Mouse (Mus musculus) heart, postnatal 36 days (tissue): ENCODE results near the gene 4930404N11Rik. TPM values are rescaled to one million over a fixed set of nuclear protein-coding genes. Genes with fewer than 3 reads are reported as not detected.

Experiments used
- DNase-seq, 2 experiments: peaks; one replicate each; pipeline ENCODE4 v3.0.0; 2021 to 2022
- intact Hi-C: fragments of 180-260 bp; cut with DNase I; formaldehyde crosslinking; loops from one replicate; pipeline ENCODE4 v1.15.1; 2025
- microRNA-seq, 2 experiments: library from miRNA; unstranded; fragments of <30 nt; microRNA quantifications; one replicate each; pipeline ENCODE4 v1.2.0; 2021; ENCODE audit warnings: borderline number of aligned reads in 2 of 2
- total RNA-seq, 2 experiments: library from RNA; stranded (reverse); gene quantifications; 2 replicates each; pipeline ENCODE4 v1.2.3; 2021

The 4930404N11Rik gene
- total RNA-seq, 2 experiments from 2014 or later: 0.31 to 0.81 TPM

- DNase-seq: no peak
- intact Hi-C loops: loop anchor here (2.0 kb wide), 1 partner anchor 26 kb away; the partner anchor contains the start of gene Pip5k1c
Measured at GRCm38 (mm10) chr10:81318589-81319329, 46.9 kb downstream of the 4930404N11Rik start.

- no peak for DNase-seq
- intact Hi-C loops: no loop called here
Measured at GRCm38 (mm10) chr10:81317273-81317672, 48.3 kb downstream of the 4930404N11Rik start.

GRCm38 (mm10) chr10:81316338-81317060, 49.1 kb downstream of the 4930404N11Rik start:
- intact Hi-C loops: no loop called here
- DNase-seq: no peak

GRCm38 (mm10) chr10:81315587-81315986, 50.0 kb downstream of the 4930404N11Rik start:
- DNase-seq: no peak
- intact Hi-C loops: no loop called here

GRCm38 (mm10) chr10:81314201-81314600, 51.4 kb downstream of the 4930404N11Rik start:
- no peak for DNase-seq
- intact Hi-C loops: no loop called here

- no peak for DNase-seq
- intact Hi-C loops: no loop called here
Measured at GRCm38 (mm10) chr10:81313581-81313980, 52.0 kb downstream of the 4930404N11Rik start.

Small RNAs within 50 kb of the gene (microRNA-seq; reads per million reads assigned to microRNA genes)
- 0.67 to 0.72 reads per million in 2 experiments for gene Mir6913

Other genes with a start within 250 kb of the 4930404N11Rik start
- gene Zbtb7a, start 230.6 kb downstream of the 4930404N11Rik start, total RNA-seq: 10 to 100 TPM; 37.9 to 39.5 TPM
- 10 to 100 TPM; 14.0 to 17.1 TPM for gene Pias4, start 197.9 kb downstream of the 4930404N11Rik start, total RNA-seq
- 1,000 to 10,000 TPM; 1,005 to 1,085 TPM for gene Eef2, start 189.2 kb downstream of the 4930404N11Rik start, total RNA-seq
- 10 to 100 TPM; 31.0 to 31.3 TPM for gene Dapk3, start 182.8 kb downstream of the 4930404N11Rik start, total RNA-seq
- gene 4930442H23Rik, start 182.0 kb downstream of the 4930404N11Rik start, total RNA-seq: not detected
- 1 to 10 TPM; 7.8 to 7.9 TPM for gene Nmrk2, start 163.8 kb downstream of the 4930404N11Rik start, total RNA-seq
- under 1 TPM in 1 of 2 experiments, not detected in 1; 0.11 TPM for gene Atcay, start 135.0 kb downstream of the 4930404N11Rik start, total RNA-seq
- gene Zfr2, start 132.7 kb downstream of the 4930404N11Rik start, total RNA-seq: 1 to 10 TPM; 2.5 to 3.6 TPM
- gene Matk, start 112.9 kb downstream of the 4930404N11Rik start, total RNA-seq: under 1 TPM; 0.39 to 0.41 TPM
- 10 to 100 TPM; 95.2 to 97.4 TPM for gene Mrpl54, start 98.9 kb downstream of the 4930404N11Rik start, total RNA-seq
- gene Apba3, start 98.9 kb downstream of the 4930404N11Rik start, total RNA-seq: 100 to 1,000 TPM; 102 to 108 TPM
- gene Tjp3, start 74.2 kb downstream of the 4930404N11Rik start, total RNA-seq: under 1 TPM in 1 of 2 experiments, not detected in 1; 0.19 TPM
- gene Pip5k1c, start 72.9 kb downstream of the 4930404N11Rik start, total RNA-seq: 10 to 100 TPM; 31.5 to 33.3 TPM
- gene Cactin, start 44.7 kb downstream of the 4930404N11Rik start, total RNA-seq: 10 to 100 TPM; 13.2 to 17.4 TPM
- 1 to 10 TPM; 5.0 to 5.4 TPM for gene Tbxa2r, start 37.1 kb downstream of the 4930404N11Rik start, total RNA-seq
- 1 to 10 TPM; 5.9 TPM for gene Gipc3, start 22.6 kb downstream of the 4930404N11Rik start, total RNA-seq
- 10 to 100 TPM; 60.4 to 67.1 TPM for gene Hmg20b, start 15.3 kb downstream of the 4930404N11Rik start, total RNA-seq
- 10 to 100 TPM; 11.7 to 12.5 TPM for gene Mfsd12, start 8.3 kb downstream of the 4930404N11Rik start, total RNA-seq
- gene Fzr1, start 12.7 kb upstream of the 4930404N11Rik start, total RNA-seq: 10 to 100 TPM; 27.8 to 29.4 TPM
- 10 to 100 TPM; 50.3 to 52.2 TPM for gene Dohh, start 18.6 kb upstream of the 4930404N11Rik start, total RNA-seq
- gene Gm48551, start 18.6 kb upstream of the 4930404N11Rik start, total RNA-seq: 1 to 10 TPM; 1.1 to 2.0 TPM
- under 1 TPM in 1 of 2 experiments, not detected in 1; 0.62 TPM for gene Gm48552, start 23.2 kb upstream of the 4930404N11Rik start, total RNA-seq
- 1 to 10 TPM; 2.2 to 2.4 TPM for gene Smim24, start 27.2 kb upstream of the 4930404N11Rik start, total RNA-seq
- gene Nfic, start 89.8 kb upstream of the 4930404N11Rik start, total RNA-seq: 100 to 1,000 TPM; 115 to 133 TPM
- gene Celf5, start 116.9 kb upstream of the 4930404N11Rik start, total RNA-seq: under 1 TPM in 1 of 2 experiments, not detected in 1; 0.24 TPM
- 10 to 100 TPM; 61.9 to 63.9 TPM for gene Ncln, start 130.6 kb upstream of the 4930404N11Rik start, total RNA-seq
- gene S1pr4, start 134.3 kb upstream of the 4930404N11Rik start, total RNA-seq: 1 to 10 TPM in 1 of 2 experiments, under 1 TPM in 1; 0.61 to 1.3 TPM
- gene Gna15, start 158.4 kb upstream of the 4930404N11Rik start, total RNA-seq: under 1 TPM; 0.73 to 0.78 TPM
- gene Gna11, start 179.4 kb upstream of the 4930404N11Rik start, total RNA-seq: 10 to 100 TPM; 50.7 to 51.7 TPM
- gene Aes, start 193.7 kb upstream of the 4930404N11Rik start, total RNA-seq: 1,000 to 10,000 TPM in 1 of 2 experiments, 100 to 1,000 TPM in 1; 977 to 1,076 TPM
- 10 to 100 TPM in 1 of 2 experiments, 1 to 10 TPM in 1; 7.5 to 11.5 TPM for gene Tle2, start 208.7 kb upstream of the 4930404N11Rik start, total RNA-seq
- gene Tle6, start 235.3 kb upstream of the 4930404N11Rik start, total RNA-seq: 1 to 10 TPM; 7.5 to 8.5 TPM
- 1 to 10 TPM; 2.6 to 2.7 TPM for gene BC025920, start 240.5 kb upstream of the 4930404N11Rik start, total RNA-seq